Mouse (Mus musculus) erythroblast, adult 5-6 weeks (primary cell): ENCODE data around the gene Atp8b4. TPM values are rescaled to one million over a fixed set of nuclear protein-coding genes. Genes with fewer than 3 reads are reported as not detected.
A peak's percentile ranks its signal among the peaks of the same experiment; 100 is the strongest.

ENCODE experiments used
- ATAC-seq: replicated peaks from 2 replicates; pipeline ENCODE4 v1.8.0; 2016; ENCODE audit warnings: moderate number of reproducible peaks, mild to moderate bottlenecking, moderate TSS enrichment, inconsistent platforms; ENCODE audit not compliant: poor library complexity, low FRiP score, severe bottlenecking
- total RNA-seq, 2 experiments: library from RNA; stranded (forward) in 1 of 2; stranded (reverse) in 1 of 2; fragments of 150-400 nt in 1 of 2; fragments of 200-764, 138-1000 nt in 1 of 2; gene quantifications; 2 replicates each; pipeline versions ENCODE4 v1.2.3 to v1.2.4; 2015 to 2017; ENCODE audit warnings: low replicate concordance in 2 of 2

The Atp8b4 gene
- total RNA-seq, 2 experiments from 2014 or later: 44.0 to 55.1 TPM

DNA sequence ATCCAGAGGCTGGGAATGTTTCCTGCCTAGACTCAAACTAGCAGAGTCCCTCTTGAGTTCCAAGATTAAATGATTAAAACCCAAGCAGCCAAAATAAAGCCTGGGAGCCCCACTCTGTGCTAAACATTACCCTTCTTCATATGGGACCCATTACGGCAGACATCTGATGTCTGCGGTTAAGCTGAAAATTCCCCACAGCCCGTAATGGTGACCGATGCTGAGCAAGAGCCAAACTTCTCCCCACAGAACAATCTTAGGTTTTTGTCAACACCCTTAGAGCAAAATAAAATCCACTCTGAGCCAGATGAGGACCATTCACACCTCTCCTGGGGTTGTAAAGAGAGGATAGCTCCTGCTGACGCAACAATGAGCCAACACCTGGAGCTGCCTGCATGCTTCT, 120.2 kb downstream of the Atp8b4 start:
- ATAC-seq: no peak

DNA sequence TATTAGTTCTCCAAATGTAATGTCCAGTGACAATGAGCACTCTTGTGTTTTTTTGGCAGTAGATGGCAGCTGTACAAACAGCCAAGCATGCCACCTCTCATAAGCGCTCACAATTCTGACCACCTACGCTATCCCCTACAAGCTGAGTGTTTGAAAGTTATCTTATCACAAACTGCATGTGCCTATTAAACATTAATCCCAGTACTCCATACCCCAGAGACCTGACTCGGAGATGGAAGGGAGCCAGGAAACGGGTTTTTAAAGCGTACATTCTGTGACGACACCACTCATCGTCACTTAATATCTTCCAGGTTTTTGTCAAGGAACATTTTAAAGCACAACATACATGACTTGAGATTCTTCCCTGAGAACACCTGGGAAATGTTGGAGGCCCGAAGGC, 128.8 kb downstream of the Atp8b4 start:
- ATAC-seq: no peak

DNA sequence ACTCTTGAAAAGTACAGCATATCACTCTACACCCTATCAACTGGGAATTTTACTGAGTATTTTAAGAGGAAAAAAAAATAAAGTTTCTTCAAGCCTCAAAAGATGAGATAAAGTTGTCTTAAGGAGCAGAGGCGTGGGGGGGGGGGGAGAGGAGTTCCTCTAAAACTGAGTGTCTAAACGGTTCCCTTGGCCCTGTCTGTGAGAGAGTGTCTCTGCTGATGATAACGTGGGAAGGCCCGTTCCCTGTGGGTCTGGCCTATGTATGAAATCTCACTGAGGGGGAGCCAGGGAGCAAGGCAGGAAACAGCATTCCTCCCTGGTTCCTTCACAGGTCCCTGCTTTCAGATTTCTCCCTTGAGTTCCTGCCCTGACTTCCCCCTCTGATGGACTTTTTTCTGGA, 130.7 kb downstream of the Atp8b4 start:
- ATAC-seq: no peak

DNA sequence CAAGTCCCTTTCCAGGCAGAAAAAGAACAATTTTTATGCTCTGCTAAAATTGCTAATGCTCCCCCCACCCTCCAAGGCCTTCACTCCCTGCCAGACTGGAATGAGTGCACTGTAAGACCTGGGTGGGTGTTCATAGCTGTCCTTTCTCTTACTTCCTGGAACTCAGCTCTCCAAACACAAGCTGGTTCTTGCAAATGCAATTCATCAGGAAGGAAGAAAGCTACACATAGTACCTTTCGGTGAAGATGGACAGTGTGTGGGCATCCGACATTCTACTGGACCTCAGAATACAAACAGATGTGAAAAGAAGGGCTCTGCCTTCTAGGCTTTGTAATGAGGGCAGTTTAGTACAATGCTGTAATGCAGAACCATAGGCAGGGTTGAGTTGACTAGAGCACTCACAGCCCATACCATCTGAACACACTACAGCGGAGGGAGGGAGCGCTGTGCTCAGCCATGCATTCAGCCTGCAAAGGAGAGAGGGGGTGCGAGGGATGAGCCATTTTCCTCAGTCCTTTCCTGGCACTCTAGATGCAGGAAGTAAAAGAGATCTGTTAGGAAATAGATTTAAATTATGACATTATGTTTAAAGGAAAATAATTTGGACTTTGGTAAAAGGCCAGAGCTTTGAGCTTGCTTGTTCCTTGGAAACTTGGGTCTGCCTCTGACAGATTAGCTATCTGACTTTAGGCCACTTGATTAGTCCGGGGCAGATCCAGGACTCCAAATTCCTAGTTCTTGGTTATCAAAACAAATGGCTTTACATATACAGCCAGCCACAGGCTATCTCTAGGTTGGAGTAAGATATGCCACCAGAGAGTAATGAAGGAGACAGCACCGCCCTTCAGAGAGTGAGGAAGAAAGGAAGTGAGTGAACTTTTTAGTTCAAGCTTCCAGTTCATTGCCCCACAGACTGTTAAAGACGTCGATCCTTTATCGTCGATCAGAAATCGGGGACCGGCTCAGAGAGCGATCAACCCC, 136.4 kb downstream of the Atp8b4 start:
- ATAC-seq: no peak

DNA sequence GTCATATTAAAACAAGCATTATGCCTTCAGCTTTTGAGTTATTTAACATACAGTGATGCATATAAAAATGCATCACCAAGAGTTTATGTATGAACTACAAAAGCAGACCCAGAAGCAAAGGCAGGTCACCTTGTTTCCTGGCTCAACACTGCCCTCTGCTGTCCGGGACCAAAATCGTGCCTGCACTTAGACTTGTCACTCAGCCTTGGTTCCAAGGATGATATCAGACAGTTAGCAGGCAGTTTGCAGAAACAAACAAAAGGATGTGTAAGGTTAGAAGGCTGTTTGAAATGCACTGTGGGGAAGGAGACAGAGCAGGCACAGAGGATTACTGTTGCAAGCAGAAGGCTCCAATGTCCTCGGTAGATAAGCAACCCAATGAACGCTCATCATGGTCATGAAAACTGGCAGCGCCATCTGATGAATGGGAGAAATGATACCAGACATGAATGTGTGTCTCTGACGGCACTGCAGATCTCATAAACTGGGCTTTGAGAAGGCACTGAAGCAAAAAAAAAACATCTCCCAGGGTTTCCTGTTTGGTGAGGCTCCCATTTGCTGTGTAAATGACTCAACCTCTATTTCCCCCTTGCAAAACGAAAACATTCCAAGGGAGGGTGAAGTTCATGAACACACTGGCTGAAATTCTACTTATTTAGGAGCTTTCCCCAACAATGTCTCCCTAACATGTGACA, 137.3 kb downstream of the Atp8b4 start:
- ATAC-seq: peak; percentile 88

DNA sequence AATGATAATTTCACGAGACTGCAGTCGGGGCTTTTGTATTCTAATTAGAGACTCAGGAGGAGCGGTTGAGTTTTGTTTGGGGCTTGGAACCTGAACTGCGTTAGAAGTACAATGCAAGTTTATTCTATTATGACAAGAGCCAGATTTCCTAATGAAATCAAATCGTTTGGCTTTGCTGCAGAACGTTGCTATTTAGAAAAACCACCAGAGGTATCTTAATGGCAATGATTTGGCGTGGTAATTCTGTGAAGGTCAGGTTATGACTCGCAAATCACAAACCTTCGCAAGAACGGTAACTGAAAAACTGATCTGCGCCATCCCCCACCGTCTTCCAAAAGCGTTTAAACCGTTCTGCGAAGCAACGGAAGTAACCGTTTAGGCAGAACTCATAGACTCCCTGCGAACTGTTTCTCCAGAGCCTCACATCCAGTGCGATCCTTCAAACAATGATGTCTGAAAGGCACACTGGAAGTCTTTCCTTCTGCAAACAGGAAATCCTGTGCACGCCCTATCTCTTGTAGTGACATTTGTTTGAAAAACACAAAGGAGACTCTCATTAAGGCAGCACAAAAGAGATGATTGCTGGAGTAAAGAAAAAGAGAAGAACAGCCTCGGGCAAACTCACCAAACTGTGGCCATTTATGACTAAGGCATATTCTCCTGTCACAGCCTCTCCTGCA, 139.2 kb downstream of the Atp8b4 start:
- ATAC-seq: no peak

DNA sequence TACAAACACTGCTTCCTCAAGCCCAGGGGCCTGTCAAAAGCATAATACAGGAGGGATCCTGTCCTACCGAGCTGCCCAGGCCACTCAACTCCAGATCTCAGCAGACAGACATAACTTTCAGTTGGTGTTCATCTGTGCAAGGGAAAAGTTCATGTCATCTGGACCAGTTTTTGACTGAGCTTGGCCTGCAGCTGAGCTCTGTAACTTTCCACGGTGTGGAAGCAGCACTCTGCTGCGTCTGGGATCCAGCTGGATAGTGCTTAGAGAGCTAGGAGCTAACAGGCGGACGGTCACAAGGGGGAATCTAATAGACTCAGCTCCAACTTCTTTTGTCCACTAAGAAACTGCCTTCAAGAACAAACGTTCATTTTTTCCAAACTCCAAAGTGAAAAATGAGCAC, 139.8 kb downstream of the Atp8b4 start:
- no peak for ATAC-seq

DNA sequence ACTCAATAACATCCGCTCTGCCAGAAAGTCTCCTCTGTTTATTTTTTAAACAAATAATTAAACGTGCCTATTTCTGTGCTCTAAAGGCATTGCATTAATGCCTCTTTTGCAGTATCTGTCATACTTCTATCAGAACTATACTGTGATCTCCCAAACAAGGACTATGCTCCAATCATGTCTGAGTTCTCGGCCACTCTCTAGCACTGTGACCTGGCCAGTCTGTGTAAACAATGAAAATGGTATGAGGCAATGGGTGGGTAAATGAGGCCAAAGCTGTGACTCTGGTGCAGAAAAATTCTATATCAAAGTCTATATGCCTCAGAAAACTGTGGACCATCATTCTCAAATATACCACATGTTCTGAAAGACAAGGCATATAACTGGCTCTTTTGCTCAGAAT, 140.5 kb downstream of the Atp8b4 start:
- ATAC-seq: no peak

DNA sequence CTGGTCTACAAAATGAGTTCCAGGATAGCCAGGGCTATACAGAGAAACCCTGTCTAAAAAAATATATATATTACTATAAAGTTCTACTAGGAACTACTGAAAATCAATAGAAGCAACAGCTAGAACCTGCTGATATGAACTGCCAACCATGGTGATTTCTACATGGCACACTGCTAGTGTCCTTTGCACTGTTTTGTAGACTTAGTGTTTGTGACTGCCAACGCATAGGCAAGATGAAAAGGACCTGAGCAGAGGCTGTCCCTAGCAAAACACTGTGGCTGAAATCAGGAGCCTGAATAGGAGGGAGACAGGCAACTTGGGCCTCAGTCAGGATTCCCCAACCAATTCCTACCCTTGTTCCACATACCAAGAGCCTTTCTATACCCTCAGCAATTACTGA, 141.2 kb downstream of the Atp8b4 start:
- ATAC-seq: no peak

DNA sequence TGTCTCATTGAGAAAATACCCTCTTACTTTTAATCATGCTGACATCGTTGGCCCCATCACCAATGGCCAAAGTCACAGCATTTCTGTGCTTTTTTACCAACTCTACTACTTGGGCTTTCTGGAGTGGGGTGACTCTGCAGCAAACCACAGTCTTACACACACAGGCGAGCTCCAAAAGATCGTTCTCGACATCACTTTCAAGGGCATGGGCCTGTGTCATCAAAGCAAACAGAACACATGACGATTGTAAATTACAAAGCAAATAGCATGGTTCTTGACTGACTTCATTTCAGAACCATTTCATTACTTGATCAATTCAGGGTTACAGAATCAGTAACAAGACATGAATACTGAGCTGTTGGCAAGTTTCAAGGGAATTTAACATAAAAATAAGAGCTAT, 141.7 kb downstream of the Atp8b4 start:
- no peak for ATAC-seq

DNA sequence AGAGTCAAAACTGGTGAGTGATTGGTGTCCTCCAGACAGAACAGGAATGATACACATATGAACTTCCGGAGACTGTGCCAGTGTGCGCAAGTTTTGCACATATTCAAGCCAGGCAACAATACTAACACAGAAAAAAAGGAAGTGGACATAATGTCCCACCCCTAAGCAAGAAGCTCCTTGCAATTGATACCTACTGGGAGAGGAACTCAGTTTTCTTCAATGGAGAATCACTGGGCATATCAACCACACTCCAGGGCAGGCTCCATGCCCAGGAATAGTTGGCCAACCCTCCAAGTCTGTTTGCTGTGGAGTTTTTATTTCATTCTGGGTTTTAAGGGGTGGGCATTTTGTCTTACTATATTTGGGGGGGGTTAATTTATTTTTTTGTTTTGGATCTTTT, 145.2 kb downstream of the Atp8b4 start:
- ATAC-seq: no peak

DNA sequence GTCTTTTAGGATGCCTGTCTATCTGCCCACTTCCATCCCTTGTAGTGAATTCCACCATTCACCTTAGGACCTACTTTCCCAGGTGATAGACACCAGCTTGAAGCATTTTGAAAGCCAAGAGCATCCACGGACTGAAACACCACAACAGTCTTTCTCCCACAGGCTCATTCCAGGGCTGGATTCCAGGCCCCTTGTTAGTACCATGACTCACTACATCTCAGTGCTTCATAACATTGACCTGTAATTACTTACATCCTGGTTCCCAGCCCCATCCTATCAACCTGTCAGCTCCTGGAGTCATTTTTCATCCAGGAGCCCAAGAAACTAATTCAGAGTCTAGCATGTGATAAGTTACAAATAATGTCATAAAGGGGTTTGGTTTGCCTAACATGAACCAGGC, 148.7 kb downstream of the Atp8b4 start:
- ATAC-seq: no peak; the same call in 1 of the 2 replicates

DNA sequence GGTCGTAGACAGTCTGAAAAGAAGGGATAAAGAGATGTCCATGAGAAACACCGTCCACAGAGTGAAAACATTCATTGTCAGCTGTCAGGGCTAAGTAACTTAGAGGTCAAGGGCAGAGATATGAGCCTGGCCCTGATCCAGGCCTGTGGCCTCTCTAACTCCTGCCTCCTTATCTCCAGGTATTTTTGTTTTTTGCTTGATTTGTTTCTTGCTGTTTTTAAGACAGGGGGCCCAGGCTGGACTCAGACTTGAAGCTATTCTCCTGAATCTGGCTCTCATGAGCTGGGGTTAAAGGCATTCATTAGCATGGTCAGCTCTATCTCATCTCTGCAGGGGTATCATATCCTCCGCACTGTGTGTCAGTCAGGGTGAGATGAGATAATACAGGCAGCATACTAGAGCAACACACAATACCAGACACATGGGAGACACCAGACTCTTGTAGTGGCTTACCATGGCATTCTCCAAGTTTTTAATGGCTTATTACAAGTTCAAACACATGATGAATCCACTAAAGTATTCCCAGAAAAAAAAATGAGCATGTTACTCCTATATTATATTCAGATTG, 157.4 kb downstream of the Atp8b4 start:
- no peak for ATAC-seq

DNA sequence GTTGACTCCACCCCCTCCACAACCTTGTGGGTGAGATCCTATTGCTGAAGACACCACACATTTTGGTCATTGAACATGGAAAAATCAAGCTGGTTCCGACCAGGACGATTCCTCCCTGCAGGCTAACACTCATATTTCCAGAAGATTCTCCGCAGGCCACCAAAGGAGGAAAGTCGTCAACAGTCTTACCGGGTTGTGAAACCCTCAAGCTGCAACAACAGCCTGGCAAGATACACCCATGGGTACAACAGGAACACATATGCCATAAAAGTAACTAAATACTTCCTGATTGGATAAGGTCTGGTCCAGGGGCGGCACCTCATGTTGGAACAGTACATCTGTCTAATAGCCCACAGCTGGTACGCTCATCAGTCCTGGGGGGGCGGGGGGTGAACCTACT, 159.0 kb downstream of the Atp8b4 start:
- no peak for ATAC-seq

DNA sequence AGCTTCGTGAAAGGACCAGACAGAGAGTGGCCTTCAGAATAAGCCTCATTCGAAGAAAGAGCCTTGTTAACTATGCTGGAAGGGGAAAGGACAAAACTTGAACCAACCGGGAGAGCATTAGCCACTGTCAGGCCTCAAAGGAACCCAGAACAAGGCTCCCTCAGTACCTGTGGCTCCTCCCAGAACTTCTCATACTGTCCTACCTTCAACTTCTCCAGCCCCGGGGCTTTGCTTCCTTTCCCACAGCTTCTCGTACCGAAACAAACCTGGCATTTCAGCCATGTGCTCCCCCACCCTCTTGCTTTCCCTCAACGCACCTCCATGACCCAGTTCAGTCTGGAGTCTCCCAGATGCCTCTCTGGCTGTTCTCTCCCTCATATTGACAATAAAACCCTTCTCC, 160.3 kb downstream of the Atp8b4 start:
- no peak for ATAC-seq

DNA sequence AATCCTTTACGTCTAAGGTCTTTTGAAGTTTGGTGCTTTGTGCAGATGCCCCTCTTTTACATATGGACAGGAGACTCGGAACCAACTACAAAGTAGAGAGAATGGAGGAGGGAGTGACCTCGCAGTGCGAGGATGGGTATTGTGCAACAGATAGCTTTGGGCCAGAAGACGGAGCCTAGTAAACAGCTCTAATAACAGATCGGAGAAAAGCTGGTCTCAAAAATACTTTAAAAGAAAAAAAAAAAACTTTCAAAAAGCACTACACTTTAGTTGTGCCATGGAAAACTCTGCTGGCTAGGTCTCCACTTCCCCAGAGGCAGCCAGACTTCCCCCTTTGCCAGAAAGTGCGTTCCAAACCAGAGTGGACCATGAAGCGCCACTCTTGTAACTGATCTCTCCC, 161.0 kb downstream of the Atp8b4 start:
- no peak for ATAC-seq

DNA sequence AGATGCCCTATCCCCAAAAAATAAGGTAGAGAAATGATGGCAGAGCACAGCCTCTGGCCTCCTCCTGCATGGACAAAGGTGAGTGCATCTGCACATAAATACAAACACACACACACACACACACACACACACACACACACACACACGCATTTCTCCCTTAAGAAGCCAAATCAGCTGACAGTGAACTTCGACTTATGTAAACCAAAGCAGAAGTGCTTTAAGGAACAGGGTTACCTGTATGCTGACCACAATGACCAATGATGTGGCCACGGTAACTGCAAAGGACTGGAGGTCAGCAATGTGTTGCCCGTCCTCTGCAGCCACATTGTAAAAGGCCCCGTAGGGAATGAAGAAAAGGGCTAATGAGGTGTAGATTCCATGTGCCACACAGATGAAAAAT, 163.3 kb downstream of the Atp8b4 start:
- no peak for ATAC-seq

DNA sequence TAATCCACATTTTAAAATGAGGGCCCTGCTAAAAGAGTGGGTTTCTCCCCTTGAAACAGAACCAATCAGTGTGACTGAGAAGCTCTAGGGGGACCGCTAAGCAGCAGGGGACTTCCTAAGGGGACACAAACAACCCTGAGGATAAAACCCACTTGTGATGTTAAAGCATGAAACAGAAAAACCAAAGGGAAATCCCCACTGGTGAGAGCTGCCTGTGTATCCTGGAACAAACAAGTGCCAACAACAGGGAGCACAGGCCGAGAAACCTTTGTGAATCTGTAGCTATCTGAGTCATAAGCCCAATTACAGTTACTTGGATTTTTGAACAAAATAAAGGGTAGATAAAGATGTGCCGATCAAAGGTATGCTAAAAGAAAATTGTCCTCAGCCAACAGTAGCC, 168.7 kb downstream of the Atp8b4 start:
- no peak for ATAC-seq

DNA sequence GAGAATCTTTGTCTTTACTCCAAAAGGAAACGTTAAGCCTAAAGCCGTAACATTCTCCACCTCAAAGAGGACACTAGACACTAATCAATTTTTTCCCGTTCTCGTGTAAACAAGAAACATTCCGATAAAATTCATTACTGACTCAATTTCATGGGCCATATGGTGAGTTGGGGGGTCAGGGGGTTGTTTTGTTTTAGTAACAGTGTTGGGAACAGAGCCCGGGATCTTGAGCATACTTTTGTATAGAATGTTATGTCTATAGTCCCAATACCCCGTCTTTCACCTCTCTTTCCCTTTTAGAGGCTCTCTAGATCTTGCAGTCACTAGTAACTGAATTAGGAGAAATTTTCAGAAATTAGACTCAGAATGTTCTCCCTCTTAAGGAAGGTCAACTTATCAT, 177.3 kb downstream of the Atp8b4 start:
- ATAC-seq: no peak

DNA sequence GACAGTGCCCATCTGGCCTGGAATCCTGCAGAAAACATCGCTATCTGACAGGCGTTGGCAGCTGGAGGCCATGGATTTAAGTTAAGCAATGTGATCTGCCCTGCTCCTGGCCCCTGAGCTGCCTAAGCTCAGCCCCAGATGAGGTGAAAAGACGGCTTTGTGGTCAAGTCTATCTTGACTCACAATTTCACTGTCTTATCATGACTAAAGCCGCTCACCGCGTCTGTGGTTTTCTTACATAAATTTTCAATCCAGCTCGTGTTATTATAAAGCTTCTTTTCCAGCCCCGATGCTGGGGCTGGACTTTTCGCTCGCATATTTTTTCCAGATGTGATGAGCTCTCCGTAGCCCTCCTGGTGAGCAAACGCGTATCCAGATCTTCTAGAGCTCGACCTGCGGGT, 177.8 kb downstream of the Atp8b4 start:
- ATAC-seq: no peak
